Mouse (Mus musculus) C2C12 (cell line): ENCODE results near the gene Sgip1. TPM values are rescaled to one million over a fixed set of nuclear protein-coding genes. Genes with fewer than 3 reads are reported as not detected.

Experiments
- H3K27me3 ChIP-seq: one replicate; pipeline ENCODE4 v1.6.1; 2011; ENCODE audit not compliant: control insufficient read depth, insufficient read depth, insufficient read length
- H3K36me3 ChIP-seq: one replicate; pipeline ENCODE4 v1.6.1; 2011; ENCODE audit not compliant: control insufficient read depth, insufficient read depth
- H3K4me3 ChIP-seq: one replicate; pipeline ENCODE4 v1.5.1; 2011; ENCODE audit warnings: mild to moderate bottlenecking, control low read depth; ENCODE audit not compliant: poor library complexity, insufficient read depth, severe bottlenecking
- H3K79me2 ChIP-seq: one replicate; pipeline ENCODE4 v1.6.1; 2011; ENCODE audit not compliant: control insufficient read depth, insufficient read depth
- H3K79me3 ChIP-seq: one replicate; pipeline ENCODE4 v1.6.1; 2011; ENCODE audit warnings: low read depth, control low read depth
- H3ac ChIP-seq: one replicate; pipeline ENCODE3; 2011; ENCODE audit warnings: low read depth; ENCODE audit not compliant: control insufficient read depth, insufficient read length
- CEBPB ChIP-seq: IDR thresholded peaks from one replicate; pipeline ENCODE4 v1.6.1; 2011; ENCODE audit warnings: low read depth, mild to moderate bottlenecking, control low read depth, moderate library complexity
- CTCF ChIP-seq: IDR thresholded peaks from one replicate; pipeline ENCODE4 v1.5.1; 2011; ENCODE audit not compliant: control insufficient read depth, insufficient read depth, insufficient read length
- FOSL1 ChIP-seq: IDR thresholded peaks from one replicate; pipeline ENCODE4 v1.8.0; 2011; ENCODE audit warnings: mild to moderate bottlenecking, low read length; ENCODE audit not compliant: poor library complexity, insufficient read depth, severe bottlenecking
- MAX ChIP-seq: IDR thresholded peaks from one replicate; pipeline ENCODE4 v1.6.1; 2011; ENCODE audit warnings: mild to moderate bottlenecking, control low read depth
- MYOD1 ChIP-seq: IDR thresholded peaks from one replicate; pipeline ENCODE4 v1.6.1; 2011; ENCODE audit warnings: low read depth; ENCODE audit not compliant: control insufficient read depth, insufficient read length
- MYOG ChIP-seq: IDR thresholded peaks from one replicate; pipeline ENCODE4 v1.6.1; 2011; ENCODE audit not compliant: control insufficient read depth, insufficient read length; ENCODE audit errors: extremely low read depth
- USF1 ChIP-seq: IDR thresholded peaks from one replicate; pipeline ENCODE4 v1.6.1; 2011; ENCODE audit warnings: low read depth, mild to moderate bottlenecking, control low read depth, moderate library complexity
- polyA plus RNA-seq: library from polyadenylated mRNA; unstranded; fragments of >200 nt; fragmentation: generic; extraction: Trizol; gene quantifications from one replicate; pipeline ENCODE4 v1.2.1, GENCODE M21; 2012; ENCODE audit warnings: missing spikeins

Gene Sgip1
- polyA plus RNA-seq, 1 experiment: 0.07 TPM

- no peaks in the 10 kb centered on the region for H3K79me3 ChIP-seq
- H3K36me3 ChIP-seq: no peaks in the 10 kb centered on the region
- H3K79me2 ChIP-seq: no peaks in the 10 kb centered on the region
- no peaks in the 10 kb centered on the region for H3K27me3 ChIP-seq
- H3K4me3 ChIP-seq: no peak overlapping the region
- TF ChIP-seq CEBPB: no peak
- TF ChIP-seq MYOD1: no peak
- TF ChIP-seq USF1: no peak
- TF ChIP-seq MYOG: no peak
- no peak for TF ChIP-seq CTCF
- no peak for TF ChIP-seq MAX
- no peak for TF ChIP-seq FOSL1
- no peak overlapping the region for H3ac ChIP-seq
These were observed 28.8 kb downstream of the Sgip1 start for GRCm38 (mm10) chr4:102769936-102770335.

GRCm38 (mm10) chr4:102771598-102772357 is 30.7 kb downstream of the Sgip1 start:
- no peaks in the 10 kb centered on the region for H3K27me3 ChIP-seq
- H3K36me3 ChIP-seq: no peaks in the 10 kb centered on the region
- no peak overlapping the region for H3K4me3 ChIP-seq
- H3K79me3 ChIP-seq: no peaks in the 10 kb centered on the region
- H3ac ChIP-seq: no peak overlapping the region
- H3K79me2 ChIP-seq: no peaks in the 10 kb centered on the region
- no peak for TF ChIP-seq MYOG
- no peak for TF ChIP-seq CEBPB
- no peak for TF ChIP-seq MAX
- TF ChIP-seq USF1: no peak
- no peak for TF ChIP-seq CTCF
- TF ChIP-seq FOSL1: no peak
- TF ChIP-seq MYOD1: no peak

GRCm38 (mm10) chr4:102773225-102773624 is 32.1 kb downstream of the Sgip1 start:
- Histone ChIP-seq H3K79me2 (no peaks in the 10 kb centered on the region), H3ac (no peak overlapping the region), H3K27me3 (no peaks in the 10 kb centered on the region), H3K4me3 (no peak overlapping the region), H3K79me3 (no peaks in the 10 kb centered on the region), H3K36me3 (no peaks in the 10 kb centered on the region)
- TF ChIP-seq MYOD1 (no peak), FOSL1 (no peak), MAX (no peak), MYOG (no peak), CTCF (no peak), CEBPB (no peak), USF1 (no peak)

- no peaks in the 10 kb centered on the region for H3K27me3 ChIP-seq
- H3K4me3 ChIP-seq: no peak overlapping the region
- H3K36me3 ChIP-seq: no peaks in the 10 kb centered on the region
- H3K79me3 ChIP-seq: no peaks in the 10 kb centered on the region
- TF ChIP-seq CEBPB (no peak), USF1 (no peak), CTCF (no peak), MYOG (no peak), MYOD1 (no peak), FOSL1 (no peak), MAX (no peak)
- no peak overlapping the region for H3ac ChIP-seq
- H3K79me2 ChIP-seq: no peaks in the 10 kb centered on the region
These were observed 32.7 kb downstream of the Sgip1 start for GRCm38 (mm10) chr4:102773841-102774240.

- Histone ChIP-seq H3K79me3 (no peaks in the 10 kb centered on the region), H3K36me3 (no peaks in the 10 kb centered on the region), H3K27me3 (no peaks in the 10 kb centered on the region), H3K4me3 (no peak overlapping the region), H3ac (no peak overlapping the region), H3K79me2 (no peaks in the 10 kb centered on the region)
- TF ChIP-seq USF1 (no peak), CEBPB (no peak), MYOD1 (no peak), FOSL1 (no peak), MAX (no peak)
These were observed 33.5 kb downstream of the Sgip1 start for GRCm38 (mm10) chr4:102774549-102774948.
